Mouse (Mus musculus) lung, embryonic 15.5 days (tissue): ENCODE measurements around the gene Shisa4. TPM values are rescaled to one million over a fixed set of nuclear protein-coding genes. Genes with fewer than 3 reads are reported as not detected.

Source experiments
- ATAC-seq: fragments of 200-750 bp; cut with Nextera tagmentation; 2 replicates; pipeline ENCODE4 v1.8.0; 2017; ENCODE audit warnings: moderate number of reproducible peaks, borderline replicate concordance; ENCODE audit not compliant: low FRiP score, low TSS enrichment; ENCODE audit errors: extremely low read depth
- H3K27ac ChIP-seq: fragments of 300-500 bp; sonication (generic); 2 replicates; pipeline ENCODE4 v1.5.1; 2015; ENCODE audit warnings: moderate library complexity, mild to moderate bottlenecking, inconsistent platforms
- H3K27me3 ChIP-seq: fragments of 300-500 bp; sonication (generic); 2 replicates; pipeline ENCODE4 v1.6.1; 2015; ENCODE audit warnings: inconsistent platforms
- H3K36me3 ChIP-seq: fragments of 300-500 bp; sonication (generic); 2 replicates; pipeline ENCODE4 v1.6.1; 2015; ENCODE audit warnings: inconsistent platforms
- H3K4me1 ChIP-seq: fragments of 300-500 bp; sonication (generic); 2 replicates; pipeline ENCODE4 v1.6.1; 2015; ENCODE audit warnings: inconsistent platforms
- H3K4me2 ChIP-seq: fragments of 300-500 bp; sonication (generic); 2 replicates; pipeline ENCODE4 v1.6.1; 2015; ENCODE audit warnings: inconsistent platforms, mild to moderate bottlenecking, moderate library complexity
- H3K4me3 ChIP-seq: fragments of 300-500 bp; sonication (generic); 2 replicates; pipeline ENCODE4 v1.5.1; 2015; ENCODE audit warnings: mild to moderate bottlenecking, inconsistent platforms
- H3K9ac ChIP-seq: fragments of 300-500 bp; sonication (generic); 2 replicates; pipeline ENCODE4 v1.6.1; 2015; ENCODE audit warnings: inconsistent platforms
- H3K9me3 ChIP-seq: fragments of 300-500 bp; sonication (generic); 2 replicates; pipeline ENCODE4 v1.6.1; 2016; ENCODE audit warnings: inconsistent platforms
- whole genome bisulfite sequencing: fragments of 180-500 bp; shearing (Covaris S2); methylation state at CpG from one replicate; pipeline ENCODE4 v1.1.7; 2015; 5-methylcytosine and 5-hydroxymethylcytosine counted together
- polyA plus RNA-seq: library from polyadenylated mRNA; unstranded; fragments of >200 nt; fragmentation: Nextera tagmentation; extraction: Ambion mirVana; gene quantifications from 2 replicates; pipeline ENCODE4 v1.2.1, GENCODE M21; 2015

Shisa4 gene
- polyA plus RNA-seq, 1 experiment from 2014 or later, result 35.2 TPM

DNA sequence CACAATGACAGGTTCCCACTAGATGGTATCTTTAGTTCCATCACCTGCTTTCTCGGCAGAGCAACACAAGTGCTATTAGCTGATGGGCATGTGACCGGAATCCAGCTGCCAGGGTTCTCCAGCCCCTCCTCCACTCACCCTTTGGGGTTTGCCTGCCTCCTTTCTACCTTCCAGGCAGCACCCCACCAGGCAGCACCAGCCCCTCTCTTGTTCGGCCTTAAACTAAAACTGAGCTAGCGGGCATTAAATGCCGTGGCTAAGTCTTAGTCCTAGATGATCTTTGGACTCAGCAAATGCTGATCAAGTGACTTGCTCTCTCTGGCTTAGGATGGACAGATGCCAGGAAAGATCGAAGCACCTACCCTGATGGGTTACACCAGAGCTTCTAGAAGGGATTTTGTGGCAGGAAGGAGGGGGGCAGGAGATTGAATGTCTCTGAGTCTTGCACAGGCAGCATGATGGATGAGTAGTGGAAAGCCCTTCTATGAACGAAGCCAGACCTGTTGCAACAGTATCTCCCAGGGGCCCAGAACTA is 51.6 kb downstream of the Shisa4 start:
- Histone ChIP-seq H3K27ac (no peak overlapping the region), H3K9ac (no peak overlapping the region), H3K9me3 (no peaks in the 10 kb centered on the region), H3K4me1 (peaks cover 5% of the 10 kb centered on the region; the same call in 1 of the 2 replicates), H3K4me3 (no peak overlapping the region), H3K4me2 (no peak overlapping the region), H3K27me3 (0 out of 2 replicates have a peak, but pooled peaks cover 4% of the 10 kb centered on the region), H3K36me3 (no peaks in the 10 kb centered on the region)
- WGBS, result 69% methylated on average over 7 of the region's 7 CpGs
- ATAC-seq, result no peak

Other genes with a start within 250 kb of the Shisa4 start
- gene Ptpn7, start 242.5 kb downstream of the Shisa4 start, polyA plus RNA-seq, result 2.9 and 5.8 TPM in 2 replicates
- 42.7 and 47.0 TPM in 2 replicates for gene Arl8a, start 228.4 kb downstream of the Shisa4 start, polyA plus RNA-seq
- 0.10 TPM in 1 of 2 replicates, not detected in the other for gene Gpr37l1, start 207.6 kb downstream of the Shisa4 start, polyA plus RNA-seq
- gene Elf3, start 116.7 kb downstream of the Shisa4 start, polyA plus RNA-seq, result 23.4 and 24.8 TPM in 2 replicates
- gene Rnpep, start 91.2 kb downstream of the Shisa4 start, polyA plus RNA-seq, result 102 TPM in 2 replicates
- gene Timm17a, start 61.5 kb downstream of the Shisa4 start, polyA plus RNA-seq, result 186 and 192 TPM in 2 replicates
- gene Lmod1, start 50.4 kb downstream of the Shisa4 start, polyA plus RNA-seq, result 4.5 and 4.7 TPM in 2 replicates
- gene Ipo9, start 55.3 kb upstream of the Shisa4 start, polyA plus RNA-seq, result 119 and 123 TPM in 2 replicates
- gene Nav1, start 232.1 kb upstream of the Shisa4 start, polyA plus RNA-seq, result 10.7 and 11.6 TPM in 2 replicates